ENCODE assay signal across 21 mouse cellular contexts in the genomic region with DNA sequence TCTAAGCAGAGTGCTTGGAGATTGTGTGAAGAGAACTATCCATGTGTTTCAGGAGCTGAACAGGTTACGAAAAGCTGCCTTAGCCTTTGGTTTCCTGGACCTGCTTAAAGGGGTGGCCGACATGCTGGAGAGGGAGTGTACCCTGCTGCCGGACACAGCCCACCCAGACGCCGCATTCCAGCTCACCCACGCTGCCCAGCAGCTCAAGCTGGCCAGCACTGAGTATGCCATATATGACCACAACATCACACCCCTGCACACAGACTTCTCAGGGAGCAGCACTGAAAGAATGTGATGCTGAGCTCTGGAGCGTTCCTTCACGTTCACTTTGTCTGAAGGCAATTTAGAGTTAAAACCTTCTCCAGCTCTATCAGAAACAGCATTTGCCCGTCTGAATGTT. TPM values are rescaled to one million over a fixed set of nuclear protein-coding genes. Genes with fewer than 3 reads are reported as not detected.
DNase-seq lines count a peak whose midpoint lies in the region; ATAC-seq and TF ChIP-seq lines count a peak whose summit lies in the region.
"Had no signal": no experiment of that assay in that cellular context is flagged by ENCODE, and none has a peak within 500 bp of the region (broad histone marks: within the 10 kb centered on the region; RNA-seq: fewer than 3 reads in every experiment).

No protein-coding gene starts in this region.

- intact Hi-C loops in heart, adult 2 months (cut with DNase I) = loop anchor here (10.0 kb wide), 1 partner anchor 139 kb away; no protein-coding TSS in a partner anchor
- intact Hi-C loops in left cerebral cortex, postnatal 25 days (cut with DNase I) = no loop called here
- intact Hi-C loops in left cerebral cortex, postnatal 14 days (cut with DNase I) = no loop called here

- WGBS in heart, embryonic 12.5 days = 32% methylated on average over 9 of the region's 9 CpGs
- 64% methylated on average over 9 of the region's 9 CpGs for WGBS in heart, adult 2 months

- no peak for TF ChIP-seq POLR2A in heart, adult 2 months (IDR thresholded peaks at IDR 0.05; ENCODE audit: insufficient read depth, low read depth, low read length)

- peak; percentile 58; the same call in 1 of the 2 replicates for ATAC-seq in heart, embryonic 12.5 days (ENCODE audit: insufficient number of reproducible peaks, low FRiP score)

- peak overlapping the region; percentile 24; the same call in 1 of the 2 replicates for H3K9ac ChIP-seq in heart, embryonic 12.5 days
- no peak overlapping the region for H3K9ac ChIP-seq in heart, adult 2 months (ENCODE audit: low read depth, low read length)
- H3K9ac ChIP-seq: embryonic facial prominence, embryonic 12.5 days; hindbrain, embryonic 15.5 days; limb, embryonic 12.5 days had no signal

- peak overlapping the region; percentile 17; the same call in 1 of the 2 replicates for H3K4me2 ChIP-seq in heart, embryonic 12.5 days
- H3K4me2 ChIP-seq: embryonic facial prominence, embryonic 12.5 days; hindbrain, embryonic 15.5 days; limb, embryonic 12.5 days had no signal

- H3K27me3 ChIP-seq in heart, embryonic 12.5 days (replicated peaks) = no peaks in the 10 kb centered on the region
- no peaks in the 10 kb centered on the region for H3K27me3 ChIP-seq in heart, adult 2 months (ENCODE audit: control insufficient read depth, insufficient read depth, low read length)
- H3K27me3 ChIP-seq: embryonic facial prominence, embryonic 12.5 days; hindbrain, embryonic 15.5 days; limb, embryonic 12.5 days had no signal

- DNase-seq in heart, adult 2 months = no peak
- DNase-seq in left cerebral cortex, postnatal 25 days (ENCODE audit: low spot score in 2 of 2) = peak; percentile 17 to 26
- DNase-seq in left cerebral cortex, postnatal 14 days (ENCODE audit: low spot score in 2 of 2) = no peak
- peak; percentile 11 for DNase-seq in urinary bladder, postnatal 14 days (ENCODE audit: low spot score)
- DNase-seq in urinary bladder, postnatal 36 days (ENCODE audit: low spot score in 2 of 2) = no peak
- DNase-seq in cerebellum, adult 9-10 months = no peak
- DNase-seq: adrenal gland, adult 2 months; cerebellum, adult 11-12 months; gastrocnemius, postnatal 36 days; kidney, adult 2 months; kidney, postnatal 25 days; thymus, postnatal 25 days had no signal

- no peak overlapping the region for H3K4me3 ChIP-seq in heart, embryonic 12.5 days
- no peak overlapping the region for H3K4me3 ChIP-seq in heart, adult 2 months
- H3K4me3 ChIP-seq: embryonic facial prominence, embryonic 12.5 days; hindbrain, embryonic 15.5 days; limb, embryonic 12.5 days; myocyte had no signal

- H3K9me3 ChIP-seq in heart, embryonic 12.5 days (replicated peaks) = no peaks in the 10 kb centered on the region
- H3K9me3 ChIP-seq: embryonic facial prominence, embryonic 12.5 days; G1E; hindbrain, embryonic 15.5 days; limb, embryonic 12.5 days had no signal

- TF ChIP-seq EP300 in heart, adult 2 months (IDR thresholded peaks at IDR 0.05; ENCODE audit: insufficient read depth, low read depth, low read length) = no peak

- no peaks in the 10 kb centered on the region for H3K79me2 ChIP-seq in heart, adult 2 months (replicated peaks; ENCODE audit: control insufficient read depth, insufficient read depth, low read length)

- H3K4me1 ChIP-seq in heart, embryonic 12.5 days (replicated peaks) = peaks cover 31% of the 10 kb centered on the region
- H3K4me1 ChIP-seq in heart, adult 2 months (ENCODE audit: control insufficient read depth, insufficient read depth, low read length) = no peaks in the 10 kb centered on the region
- H3K4me1 ChIP-seq: embryonic facial prominence, embryonic 12.5 days; hindbrain, embryonic 15.5 days; limb, embryonic 12.5 days had no signal

- TF ChIP-seq CTCF in heart, adult 2 months (IDR thresholded peaks at IDR 0.05) = no peak

- peaks cover 83% of the 10 kb centered on the region for H3K36me3 ChIP-seq in heart, embryonic 12.5 days
- peaks cover 2% of the 10 kb centered on the region; the same call in 1 of the 2 replicates for H3K36me3 ChIP-seq in heart, adult 2 months (ENCODE audit: control insufficient read depth, insufficient read depth, low read length)

- H3K27ac ChIP-seq in heart, embryonic 12.5 days (ENCODE audit: poor library complexity, severe bottlenecking) = peak overlapping the region; percentile 81
- H3K27ac ChIP-seq in heart, adult 2 months = no peak overlapping the region
- H3K27ac ChIP-seq: embryonic facial prominence, embryonic 12.5 days; hindbrain, embryonic 15.5 days; limb, embryonic 12.5 days had no signal

RNA-seq across cellular contexts. Expression of a gene that starts 25.1 kb away (rescaled TPM):
- polyA plus RNA-seq in heart, embryonic 12.5 days (2016; fragmentation: Nextera tagmentation; extraction: Ambion mirVana) = 45.2 and 48.6 TPM in 2 replicates
- total RNA-seq in heart, adult 2 months (2021) = 10 to 100 TPM; 14.0 to 15.3 TPM
- 11.0 and 20.5 TPM in 2 replicates for polyA plus RNA-seq in heart, adult 2 months (2012; rRNA removed)
- 10 to 100 TPM; 22.4 to 23.7 TPM for total RNA-seq in left cerebral cortex, postnatal 25 days (2021)
- total RNA-seq in left cerebral cortex, postnatal 14 days (2021) = 10 to 100 TPM; 21.5 to 21.8 TPM

RNA-seq across cellular contexts. Expression of a gene that starts 34.4 kb away (rescaled TPM):
- polyA plus RNA-seq in heart, embryonic 12.5 days (2016; fragmentation: Nextera tagmentation; extraction: Ambion mirVana) = 0.05 TPM in 2 replicates
- total RNA-seq in heart, adult 2 months (2021) = under 1 TPM; 0.05 to 0.10 TPM
- polyA plus RNA-seq in heart, adult 2 months (2012; rRNA removed) = 0.02 TPM in 1 of 2 replicates, not detected in the other
- under 1 TPM; 0.14 to 0.18 TPM for total RNA-seq in left cerebral cortex, postnatal 25 days (2021)
- total RNA-seq in left cerebral cortex, postnatal 14 days (2021) = under 1 TPM; 0.15 to 0.26 TPM
- total RNA-seq: adrenal gland, adult 2 months; megakaryocyte progenitor cell, adult 5-6 weeks had no signal
- polyA plus RNA-seq: adrenal gland, adult 2 months; G1E; kidney, adult 2 months; small intestine, adult 2 months; stomach, embryonic 14.5 days had no signal

RNA-seq across cellular contexts. Expression of a gene that starts 35.7 kb away (rescaled TPM):
- polyA plus RNA-seq in heart, embryonic 12.5 days (2016; fragmentation: Nextera tagmentation; extraction: Ambion mirVana) = 62.8 and 64.0 TPM in 2 replicates
- total RNA-seq in heart, adult 2 months (2021) = 10 to 100 TPM; 17.6 to 18.9 TPM
- polyA plus RNA-seq in heart, adult 2 months (2012; rRNA removed) = 11.2 and 18.2 TPM in 2 replicates
- 100 to 1,000 TPM; 169 to 175 TPM for total RNA-seq in left cerebral cortex, postnatal 25 days (2021)
- total RNA-seq in left cerebral cortex, postnatal 14 days (2021) = 100 to 1,000 TPM; 177 TPM

RNA-seq across cellular contexts. Expression of a gene that starts 46.4 kb away (rescaled TPM):
- polyA plus RNA-seq in heart, embryonic 12.5 days (2016; fragmentation: Nextera tagmentation; extraction: Ambion mirVana) = 42.6 and 44.3 TPM in 2 replicates
- total RNA-seq in heart, adult 2 months (2021) = 10 to 100 TPM; 56.6 to 61.0 TPM
- polyA plus RNA-seq in heart, adult 2 months (2012; rRNA removed) = 42.2 and 83.2 TPM in 2 replicates
- total RNA-seq in left cerebral cortex, postnatal 25 days (2021) = 100 to 1,000 TPM; 154 to 160 TPM
- 100 to 1,000 TPM; 134 to 141 TPM for total RNA-seq in left cerebral cortex, postnatal 14 days (2021)

Comparison
In these comparisons a context has a peak if more than half of its experiments do, and no peak if none do; other contexts are left out.
1. DNase-seq: peak in left cerebral cortex, postnatal 25 days (2 of 2) and urinary bladder, postnatal 14 days (single experiment); none in heart, adult 2 months (0 of 2), left cerebral cortex, postnatal 14 days (0 of 2), urinary bladder, postnatal 36 days (0 of 2) and cerebellum, adult 9-10 months (single experiment).
2. RNA of a gene that starts 35.7 kb away (total RNA-seq): 177 TPM in left cerebral cortex, postnatal 14 days and 169 to 175 TPM in left cerebral cortex, postnatal 25 days; 17.6 to 18.9 TPM in heart, adult 2 months; every median in the first group is over 4 times any median in the second.